Mouse (Mus musculus): ENCODE data around the gene Camk2d. TPM values are rescaled to one million over a fixed set of nuclear protein-coding genes. Genes with fewer than 3 reads are reported as not detected.

Gene Camk2d
- polyA plus RNA-seq, 1 experiment from 2014 or later = 3.5 TPM

DNA sequence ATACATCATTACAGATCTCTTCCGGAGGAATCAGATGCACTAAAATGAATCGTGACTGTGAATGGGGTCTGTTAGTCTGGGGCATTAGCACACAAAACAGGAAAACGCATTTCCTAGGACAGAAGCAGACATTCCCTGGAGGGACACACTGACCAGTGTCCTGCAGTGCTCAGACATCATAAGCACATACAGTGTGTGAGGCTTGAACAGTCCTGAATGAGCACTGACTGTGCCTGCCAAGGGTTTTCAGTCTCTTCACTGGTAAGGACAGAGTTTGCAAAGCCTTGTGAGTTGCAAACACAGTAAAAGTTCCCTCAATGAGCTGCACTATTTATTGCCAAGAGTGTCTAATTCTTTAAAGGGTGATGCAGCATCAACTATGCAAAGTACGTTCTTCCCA lies 290.0 kb downstream of the Camk2d start:
- 71% methylated on average over 4 of the region's 4 CpGs for WGBS (ENCODE audit: insufficient replicate concordance)
- Histone ChIP-seq H3K4me2 (ENCODE audit: low read depth, low read length) (no peak overlapping the region), H3K4me1 (ENCODE audit: control insufficient read depth, low read depth, low read length) (no peaks in the 10 kb centered on the region), H3K27me3 (ENCODE audit: control insufficient read depth, insufficient read depth, low read depth, low read length) (no peaks in the 10 kb centered on the region), H3K9me3 (replicated peaks; ENCODE audit: control insufficient read depth, low read length) (no peaks in the 10 kb centered on the region), H3K36me3 (ENCODE audit: control insufficient read depth, insufficient read depth) (no peaks in the 10 kb centered on the region), H3K27ac (ENCODE audit: low read length) (no peak overlapping the region), H3K4me3 (ENCODE audit: low read depth, low read length) (no peak overlapping the region), H3K9ac (ENCODE audit: low read depth, low read length) (no peak overlapping the region)
- no peak for ATAC-seq (ENCODE audit: low read depth)

DNA sequence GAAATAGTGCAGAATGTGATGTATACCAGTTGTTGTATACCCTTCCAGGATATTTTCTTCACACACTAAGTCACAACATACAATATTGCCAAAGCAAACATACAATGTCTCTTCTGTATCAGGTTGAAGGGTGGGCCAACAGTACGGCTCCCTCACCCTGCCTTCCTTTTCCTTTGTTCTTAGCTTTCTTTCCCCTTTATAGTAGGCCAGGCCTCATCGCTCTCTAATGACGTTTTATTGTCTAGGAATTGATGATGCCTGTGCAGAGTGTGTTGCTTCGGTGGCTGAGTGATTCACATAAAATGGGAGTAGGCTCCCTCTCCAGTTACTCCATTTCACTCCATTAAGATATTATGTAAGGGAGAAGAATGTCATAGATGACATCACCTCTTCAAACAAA lies 290.5 kb downstream of the Camk2d start:
- no peaks in the 10 kb centered on the region for H3K36me3 ChIP-seq (ENCODE audit: control insufficient read depth, insufficient read depth)
- no peak overlapping the region for H3K27ac ChIP-seq (ENCODE audit: low read length)
- no peak overlapping the region for H3K4me2 ChIP-seq (ENCODE audit: low read depth, low read length)
- H3K9ac ChIP-seq (ENCODE audit: low read depth, low read length) = no peak overlapping the region
- H3K27me3 ChIP-seq (ENCODE audit: control insufficient read depth, insufficient read depth, low read depth, low read length) = no peaks in the 10 kb centered on the region
- no peaks in the 10 kb centered on the region for H3K9me3 ChIP-seq (replicated peaks; ENCODE audit: control insufficient read depth, low read length)
- WGBS (ENCODE audit: insufficient replicate concordance) = 60% methylated on average over 4 of the region's 4 CpGs
- no peak for ATAC-seq (ENCODE audit: low read depth)
- no peak overlapping the region for H3K4me3 ChIP-seq (ENCODE audit: low read depth, low read length)
- no peaks in the 10 kb centered on the region for H3K4me1 ChIP-seq (ENCODE audit: control insufficient read depth, low read depth, low read length)

Other genes starting within 250 kb of the Camk2d start
- gene Arsj, start 232.6 kb upstream of the Camk2d start, polyA plus RNA-seq (2015; fragmentation: Nextera tagmentation; extraction: Ambion mirVana) = 0.02 TPM in 1 of 2 replicates, not detected in the other